Mouse (Mus musculus) layer of hippocampus, postnatal 25 days (tissue): ENCODE results near the gene Ly75. TPM values are rescaled to one million over a fixed set of nuclear protein-coding genes. Genes with fewer than 3 reads are reported as not detected.

Source experiments
- DNase-seq, 2 experiments: peaks; one replicate each; pipeline ENCODE4 v3.0.0; 2022; ENCODE audit warnings: mixed read lengths in 2 of 2, low spot score in 1 of 2; ENCODE audit errors: extremely low spot score in 1 of 2
- total RNA-seq, 2 experiments: library from RNA; stranded (reverse); gene quantifications; 2 replicates each; pipeline ENCODE4 v1.2.3; 2021

Ly75 gene
- 1 to 10 TPM; 1.1 to 1.2 TPM for total RNA-seq

GRCm38 (mm10) chr2:60382858-60383669, at the start of gene Ly75:
TSS of gene Ly75 (minus strand) at chr2:60383303.
- peak; percentile 17 to 34 for DNase-seq

GRCm38 (mm10) chr2:60430315-60431021, 47.4 kb upstream of the Ly75 start:
- DNase-seq, result no peak

- peak; percentile 35 to 78 for DNase-seq
These were observed 35.0 kb upstream of the Ly75 start for GRCm38 (mm10) chr2:60418075-60418474.

- no peak for DNase-seq
These were observed 31.2 kb upstream of the Ly75 start for GRCm38 (mm10) chr2:60414334-60414733.

GRCm38 (mm10) chr2:60413006-60413650, 30.0 kb upstream of the Ly75 start:
- peak in 1 of 2 experiments; percentile 3 for DNase-seq

DNA sequence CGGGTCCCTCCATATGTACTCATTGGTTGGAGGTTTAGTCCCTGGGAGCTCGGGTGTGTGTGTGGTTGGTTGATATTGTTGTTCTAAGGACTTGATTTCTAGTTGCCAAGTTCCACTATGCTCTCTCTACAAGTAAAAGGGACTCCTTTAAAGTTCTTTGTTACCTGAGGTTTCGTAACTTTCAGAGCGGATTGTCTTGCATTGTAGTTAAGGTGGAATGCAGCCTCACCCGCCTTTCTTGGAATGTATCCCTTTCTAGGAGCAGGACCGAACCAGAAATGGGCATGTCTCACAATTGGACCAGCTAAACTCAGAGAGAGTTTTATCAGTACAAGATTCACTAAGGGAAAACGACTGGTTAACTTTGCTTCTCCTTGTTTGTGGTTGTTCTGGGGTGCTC, 28.1 kb upstream of the Ly75 start:
- no peak for DNase-seq

DNA sequence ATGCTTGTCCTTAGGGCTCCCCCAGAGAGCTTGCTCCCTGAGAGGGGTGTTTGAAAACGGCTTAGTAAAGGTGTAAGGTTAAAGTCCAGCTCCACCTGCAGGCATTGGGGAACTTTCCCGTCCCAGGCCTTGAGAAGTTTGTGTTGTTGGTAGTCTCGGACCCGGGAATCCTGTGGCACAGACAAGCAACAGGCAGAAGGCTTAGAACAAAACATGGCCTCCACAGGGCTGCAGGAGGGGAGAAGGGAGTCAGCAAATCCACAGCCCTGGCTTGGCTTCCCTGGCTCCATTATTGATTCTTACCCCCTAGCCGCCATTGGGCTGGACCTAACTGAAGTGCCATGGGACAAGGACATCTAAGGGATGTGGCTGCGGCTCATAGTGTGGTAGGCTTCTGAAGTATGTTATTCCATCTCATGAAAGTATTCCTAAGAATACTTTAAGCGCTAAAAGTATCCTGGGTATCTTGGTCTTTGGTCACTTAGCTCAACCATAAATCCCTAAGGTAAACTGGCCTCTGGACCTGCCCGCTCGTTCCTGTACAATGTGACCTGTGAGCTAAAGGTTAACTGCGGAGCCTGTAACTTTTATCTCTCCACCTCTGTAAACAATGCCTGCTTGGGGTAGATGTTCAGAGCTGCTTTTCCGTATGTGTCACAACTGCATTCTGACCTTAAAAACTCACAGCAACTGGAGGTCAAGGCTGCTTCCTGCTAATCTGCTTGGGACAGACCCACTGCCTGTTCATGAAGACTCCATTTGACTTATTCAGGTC, 27.1 kb upstream of the Ly75 start:
- no peak for DNase-seq

DNA sequence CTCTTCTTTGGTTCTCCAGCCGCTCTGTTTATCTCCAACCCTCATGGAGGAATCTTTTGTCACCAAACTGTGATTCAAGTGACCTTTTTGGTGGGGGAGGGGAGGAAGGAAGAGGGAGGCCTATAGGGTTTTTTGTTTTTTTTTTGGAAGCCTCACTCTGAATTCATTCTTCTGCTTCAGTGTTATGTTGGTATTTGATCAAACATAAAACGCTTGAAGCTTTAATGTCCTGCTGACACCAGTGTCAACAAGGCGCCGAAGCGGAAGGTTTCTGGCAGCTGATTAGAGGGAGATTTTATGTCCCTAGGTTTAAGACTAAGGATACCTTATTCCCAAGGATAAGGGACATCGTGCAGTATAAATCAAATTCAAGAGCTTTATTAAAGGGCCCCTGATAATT, 26.1 kb upstream of the Ly75 start:
- DNase-seq, result no peak

- no peak for DNase-seq
These were observed 24.3 kb upstream of the Ly75 start for GRCm38 (mm10) chr2:60407387-60407786.

- DNase-seq, result no peak
These were observed 22.3 kb upstream of the Ly75 start for GRCm38 (mm10) chr2:60405431-60405830.

DNA sequence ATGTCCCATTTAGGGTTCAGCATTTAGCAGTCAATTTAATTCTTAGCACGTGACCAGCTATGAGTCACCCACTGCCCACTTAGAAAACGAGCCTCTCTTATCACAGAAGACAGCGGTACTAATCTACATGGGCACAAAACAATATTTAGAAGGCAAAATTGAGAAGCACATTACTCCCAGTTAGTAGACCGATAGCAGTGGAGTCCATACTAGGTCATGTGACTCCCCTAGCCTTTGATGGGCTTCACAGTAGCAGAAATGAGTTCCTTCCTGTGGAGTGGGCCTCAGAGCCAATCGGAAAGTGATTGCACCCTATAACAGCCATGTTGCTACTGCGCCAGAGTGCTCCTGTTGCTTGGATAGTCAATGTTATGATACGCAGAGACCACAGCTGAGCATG, 21.7 kb upstream of the Ly75 start:
- DNase-seq, result no peak

DNA sequence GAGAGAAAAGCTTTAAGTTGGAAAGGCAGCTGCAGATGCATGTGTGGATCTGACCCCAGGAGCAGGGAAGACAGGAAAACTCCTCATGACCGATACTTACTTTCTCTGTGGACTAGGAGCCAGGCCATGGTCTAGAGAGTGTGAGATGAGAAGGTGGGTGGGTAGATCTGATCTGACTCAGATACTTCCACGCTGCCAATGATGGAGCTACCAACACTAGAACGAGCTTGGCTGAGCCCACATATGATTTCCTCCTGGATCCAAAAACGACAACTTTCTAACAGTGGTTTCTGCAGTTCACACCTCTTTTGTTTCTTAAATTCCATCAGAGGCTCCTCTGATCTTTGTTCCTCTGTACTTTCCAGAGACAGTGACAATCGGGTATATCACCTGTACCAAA, 18.6 kb upstream of the Ly75 start:
- no peak for DNase-seq

GRCm38 (mm10) chr2:60393786-60394185, 10.7 kb upstream of the Ly75 start:
- no peak for DNase-seq

GRCm38 (mm10) chr2:60392286-60392685, 9.2 kb upstream of the Ly75 start:
- no peak for DNase-seq

DNA sequence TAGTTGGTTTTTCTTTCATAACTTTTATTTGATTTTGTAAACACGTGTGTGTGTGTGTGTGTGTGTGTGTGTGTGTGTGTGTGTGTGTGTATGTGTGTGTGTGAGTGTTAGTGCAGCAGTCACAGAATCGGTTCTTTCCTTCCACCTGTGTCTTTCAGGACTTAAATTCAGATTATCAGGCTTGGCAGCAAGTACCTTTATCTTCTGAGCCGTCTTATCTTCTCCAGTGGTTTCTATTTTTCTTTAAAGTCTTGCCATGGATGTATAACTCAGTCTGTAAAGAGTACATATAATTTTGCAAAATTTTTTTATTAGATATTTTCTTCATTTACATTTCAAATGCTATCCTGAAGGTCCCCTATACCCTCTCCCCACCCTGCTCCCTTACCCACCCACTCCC, 4.3 kb upstream of the Ly75 start:
- DNase-seq, result no peak

DNA sequence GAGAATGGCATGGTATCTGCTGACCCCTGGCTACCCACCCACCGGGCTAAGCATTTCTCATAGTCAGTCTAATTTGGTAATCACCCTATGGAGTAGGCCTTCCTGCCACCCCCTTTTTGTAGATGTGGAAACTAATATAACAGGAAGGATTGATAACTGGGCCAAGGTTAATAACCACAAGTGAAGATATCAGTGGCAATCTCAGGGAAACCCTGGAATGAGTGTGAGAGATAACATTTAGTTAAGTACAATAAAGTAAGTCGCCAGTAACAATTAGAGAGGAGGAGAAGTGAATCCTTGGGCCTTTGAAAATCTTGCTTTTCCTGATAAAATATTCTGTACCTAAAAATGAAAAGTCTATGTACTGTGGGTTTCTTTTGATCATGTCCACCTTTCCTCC, 3.7 kb upstream of the Ly75 start:
- DNase-seq, result no peak

- no peak for DNase-seq
These were observed 1.6 kb upstream of the Ly75 start for GRCm38 (mm10) chr2:60384763-60385085.

GRCm38 (mm10) chr2:60384083-60384762, 1.1 kb upstream of the Ly75 start:
- DNase-seq, result no peak

- no peak for DNase-seq
These were observed 757 bp downstream of the Ly75 start for GRCm38 (mm10) chr2:60382346-60382745.

DNA sequence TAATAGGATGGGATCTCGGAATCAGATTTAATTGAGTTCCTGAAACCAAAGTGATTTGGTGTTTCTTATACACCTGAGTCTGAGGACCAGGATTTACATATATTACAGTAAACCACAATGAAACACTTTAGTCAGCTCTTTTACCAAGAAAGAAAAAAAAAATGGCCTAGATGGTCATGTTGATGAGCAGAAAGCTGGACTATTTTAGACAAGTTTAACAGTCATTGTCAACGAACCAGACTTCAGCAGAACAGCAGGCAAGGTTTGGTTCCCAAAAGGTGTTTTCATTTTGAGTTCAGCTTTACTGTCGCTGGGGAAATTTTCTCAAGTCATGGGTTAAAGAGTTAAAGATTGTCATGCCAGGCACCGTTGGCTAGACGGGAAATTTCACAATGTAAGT, 5.8 kb downstream of the Ly75 start:
- DNase-seq, result no peak
